In genomic region chr9:65032269-65033108, GRCm38 (mm10) we compare ENCODE assay signal across 8 mouse cellular contexts. TPM values are rescaled to one million over a fixed set of nuclear protein-coding genes. Genes with fewer than 3 reads are reported as not detected.
DNase-seq lines count a peak whose midpoint lies in the region; ATAC-seq lines count a peak whose summit lies in the region.

TSS of gene Dpp8 (plus strand) at chr9:65032414.

- ATAC-seq in hindbrain, embryonic 11.5 days (ENCODE audit: low FRiP score) = peak; percentile 91

- DNase-seq in MN1 (ENCODE audit: low spot score) = peak; percentile 95
- DNase-seq in cerebellum, adult 9-10 months = peak; percentile 95
- DNase-seq in frontal cortex, adult 2 months (ENCODE audit: extremely low spot score in 1 of 2, low spot score in 1 of 2) = peak; percentile 87 to 94
- DNase-seq in hindbrain, embryonic 11.5 days (ENCODE audit: low spot score) = peak; percentile 97
- DNase-seq in layer of hippocampus, postnatal 10 days (ENCODE audit: low spot score in 2 of 2) = peak; percentile 90 to 95
- peak; percentile 97 for DNase-seq in lung, postnatal 10 days
- peak; percentile 92 for DNase-seq in ovary, postnatal 36 days (ENCODE audit: low spot score)
- DNase-seq in thymus, postnatal 25 days = peak; percentile 94

- no peaks in the 10 kb centered on the region for H3K36me3 ChIP-seq in hindbrain, embryonic 11.5 days (ENCODE audit: control insufficient read depth, insufficient read depth, low read length)

- H3K4me2 ChIP-seq in hindbrain, embryonic 11.5 days (replicated peaks; ENCODE audit: low read depth, low read length) = peak within 1 kb of the TSS; percentile 60

- no peaks in the 10 kb centered on the region for H3K4me1 ChIP-seq in hindbrain, embryonic 11.5 days (replicated peaks; ENCODE audit: control insufficient read depth, insufficient read depth, low read length)

- peak within 1 kb of the TSS; percentile 85 for H3K27ac ChIP-seq in hindbrain, embryonic 11.5 days (ENCODE audit: low read depth, low read length)

- under 1% methylated on average over 85 of the region's 85 CpGs for WGBS in hindbrain, embryonic 11.5 days

- no peaks in the 10 kb centered on the region for H3K27me3 ChIP-seq in hindbrain, embryonic 11.5 days (ENCODE audit: control insufficient read depth, insufficient read depth, low read length)

- no peaks in the 10 kb centered on the region for H3K9me3 ChIP-seq in hindbrain, embryonic 11.5 days (ENCODE audit: control insufficient read depth, low read length)

- H3K4me3 ChIP-seq in hindbrain, embryonic 11.5 days (ENCODE audit: low read depth, low read length) = peak within 1 kb of the TSS; percentile 99

- peak within 1 kb of the TSS; percentile 93 for H3K9ac ChIP-seq in hindbrain, embryonic 11.5 days (ENCODE audit: low read depth, low read length)

RNA-seq across cellular contexts. Expression of gene Dpp8, which starts in this region (rescaled TPM):
- polyA plus RNA-seq in frontal cortex, adult 2 months (2012; rRNA removed) = 73.5 and 76.7 TPM in 2 replicates
- polyA plus RNA-seq in hindbrain, embryonic 11.5 days (2014; fragmentation: Nextera tagmentation; extraction: Ambion mirVana) = 34.4 and 35.4 TPM in 2 replicates
- total RNA-seq in layer of hippocampus, postnatal 10 days (2021) = 100 to 1,000 TPM; 134 to 140 TPM

Comparison
In these comparisons a context has a peak if more than half of its experiments do, and no peak if none do; other contexts are left out.
1. Peak in every context shown above with its lines: DNase-seq, ATAC-seq, H3K4me3 ChIP-seq and H3K27ac ChIP-seq.